Mouse (Mus musculus) liver, embryonic 15.5 days (tissue): ENCODE results near the gene Synm. TPM values are rescaled to one million over a fixed set of nuclear protein-coding genes. Genes with fewer than 3 reads are reported as not detected.

Experiments used
- ATAC-seq: fragments of 200-750 bp; cut with Nextera tagmentation; 2 replicates; pipeline ENCODE4 v1.8.0; 2017; ENCODE audit warnings: moderate number of reproducible peaks, mild to moderate bottlenecking, moderate library complexity; ENCODE audit not compliant: insufficient read depth
- H3K27ac ChIP-seq: fragments of 300-500 bp; sonication (generic); replicated peaks from 2 replicates; pipeline ENCODE4 v1.5.1; 2015; ENCODE audit warnings: mild to moderate bottlenecking, inconsistent platforms
- H3K27me3 ChIP-seq: fragments of 300-500 bp; sonication (generic); 2 replicates; pipeline ENCODE4 v1.6.1; 2015; ENCODE audit warnings: mild to moderate bottlenecking, inconsistent platforms
- H3K36me3 ChIP-seq: fragments of 300-500 bp; sonication (generic); replicated peaks from 2 replicates; pipeline ENCODE4 v1.6.1; 2015; ENCODE audit warnings: moderate library complexity, mild to moderate bottlenecking, inconsistent platforms
- H3K4me1 ChIP-seq: fragments of 300-500 bp; sonication (generic); replicated peaks from 2 replicates; pipeline ENCODE4 v1.6.1; 2015; ENCODE audit warnings: inconsistent platforms
- H3K4me2 ChIP-seq: fragments of 300-500 bp; sonication (generic); 2 replicates; pipeline ENCODE4 v1.6.1; 2015; ENCODE audit warnings: moderate library complexity, mild to moderate bottlenecking, inconsistent platforms
- H3K4me3 ChIP-seq: fragments of 300-500 bp; sonication (generic); replicated peaks from 2 replicates; pipeline ENCODE4 v1.5.1; 2015; ENCODE audit warnings: mild to moderate bottlenecking, inconsistent platforms
- H3K9ac ChIP-seq: fragments of 300-500 bp; sonication (generic); 2 replicates; pipeline ENCODE4 v1.6.1; 2015; ENCODE audit warnings: moderate library complexity, mild to moderate bottlenecking, inconsistent platforms
- H3K9me3 ChIP-seq: fragments of 300-500 bp; sonication (generic); replicated peaks from 2 replicates; pipeline ENCODE4 v1.6.1; 2016; ENCODE audit warnings: inconsistent platforms
- WGBS: fragments of 180-500 bp; shearing (Covaris S2); methylation state at CpG from one replicate; pipeline ENCODE4 v1.1.7; 2015; ENCODE audit warnings: mixed read lengths; ENCODE audit not compliant: insufficient replicate concordance; 5-methylcytosine and 5-hydroxymethylcytosine counted together
- polyA plus RNA-seq: library from polyadenylated mRNA; unstranded; fragments of >200 nt; fragmentation: Nextera tagmentation; extraction: Ambion mirVana; gene quantifications from 2 replicates; pipeline ENCODE4 v1.2.1, GENCODE M21; 2015

Synm gene
- 0.13 and 0.20 TPM in 2 replicates for polyA plus RNA-seq

DNA sequence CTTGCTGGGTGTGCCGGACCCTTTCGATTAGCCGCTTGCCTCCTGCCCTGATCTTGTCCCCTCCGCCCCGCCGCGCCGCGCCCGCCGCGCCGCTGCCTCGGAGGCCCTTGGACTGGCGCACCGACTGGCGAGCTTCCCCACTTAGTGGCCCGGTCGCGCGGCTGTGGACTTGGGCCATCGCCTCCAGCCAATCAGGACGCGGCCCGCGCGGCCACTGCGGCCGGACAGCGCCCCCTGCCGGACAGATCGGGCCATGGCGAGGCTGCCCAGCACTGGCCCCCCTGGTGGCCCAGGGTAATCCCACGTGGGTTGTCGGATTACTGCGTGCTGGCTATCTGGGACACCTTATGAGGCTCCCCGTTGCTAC lies at the start of gene Synm:
Gene Synm, minus strand, starts transcription at position 114 of the 367 bp plus-strand sequence.
- peaks cover 70% of the 10 kb centered on the region for H3K27me3 ChIP-seq
- peak; percentile 79 for ATAC-seq
- peaks cover 15% of the 10 kb centered on the region for H3K4me1 ChIP-seq
- WGBS: under 1% methylated on average over 37 of the region's 37 CpGs
- peak within 1 kb of the TSS; percentile 50 for H3K4me3 ChIP-seq
- H3K9me3 ChIP-seq: no peaks in the 10 kb centered on the region
- H3K9ac ChIP-seq: no peak within 1 kb of the TSS
- peak within 1 kb of the TSS; percentile 77 for H3K4me2 ChIP-seq
- H3K36me3 ChIP-seq: no peaks in the 10 kb centered on the region
- no peak within 1 kb of the TSS for H3K27ac ChIP-seq

DNA sequence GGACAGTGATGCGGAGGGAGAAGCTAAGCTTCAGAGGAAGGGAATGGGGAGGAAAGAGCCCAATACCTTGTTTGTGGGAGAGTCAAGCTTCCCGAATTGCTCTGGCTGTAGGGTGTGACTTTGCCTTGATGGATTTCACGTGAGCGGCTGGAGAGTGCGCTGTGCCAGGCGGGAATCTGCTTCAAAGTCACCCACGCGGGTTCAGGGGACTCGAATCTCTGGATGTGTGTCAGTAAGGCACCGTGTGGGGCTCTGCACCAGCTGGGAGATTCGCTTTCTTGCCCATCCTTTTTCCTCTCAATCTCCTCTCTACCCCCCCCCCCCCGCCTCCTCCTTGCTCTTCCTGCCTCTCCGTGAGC lies 44.3 kb upstream of the Synm start:
- Histone ChIP-seq H3K9me3 (no peaks in the 10 kb centered on the region), H3K27ac (no peak overlapping the region), H3K36me3 (no peaks in the 10 kb centered on the region), H3K4me3 (peak overlapping the region; percentile 20; the same call in 1 of the 2 replicates), H3K9ac (no peak overlapping the region), H3K27me3 (peaks cover 18% of the 10 kb centered on the region), H3K4me2 (peak overlapping the region; percentile 56), H3K4me1 (0 out of 2 replicates have a peak, but pooled peaks cover 7% of the 10 kb centered on the region)
- 16% methylated on average over 13 of the region's 13 CpGs for WGBS
- ATAC-seq: no peak

DNA sequence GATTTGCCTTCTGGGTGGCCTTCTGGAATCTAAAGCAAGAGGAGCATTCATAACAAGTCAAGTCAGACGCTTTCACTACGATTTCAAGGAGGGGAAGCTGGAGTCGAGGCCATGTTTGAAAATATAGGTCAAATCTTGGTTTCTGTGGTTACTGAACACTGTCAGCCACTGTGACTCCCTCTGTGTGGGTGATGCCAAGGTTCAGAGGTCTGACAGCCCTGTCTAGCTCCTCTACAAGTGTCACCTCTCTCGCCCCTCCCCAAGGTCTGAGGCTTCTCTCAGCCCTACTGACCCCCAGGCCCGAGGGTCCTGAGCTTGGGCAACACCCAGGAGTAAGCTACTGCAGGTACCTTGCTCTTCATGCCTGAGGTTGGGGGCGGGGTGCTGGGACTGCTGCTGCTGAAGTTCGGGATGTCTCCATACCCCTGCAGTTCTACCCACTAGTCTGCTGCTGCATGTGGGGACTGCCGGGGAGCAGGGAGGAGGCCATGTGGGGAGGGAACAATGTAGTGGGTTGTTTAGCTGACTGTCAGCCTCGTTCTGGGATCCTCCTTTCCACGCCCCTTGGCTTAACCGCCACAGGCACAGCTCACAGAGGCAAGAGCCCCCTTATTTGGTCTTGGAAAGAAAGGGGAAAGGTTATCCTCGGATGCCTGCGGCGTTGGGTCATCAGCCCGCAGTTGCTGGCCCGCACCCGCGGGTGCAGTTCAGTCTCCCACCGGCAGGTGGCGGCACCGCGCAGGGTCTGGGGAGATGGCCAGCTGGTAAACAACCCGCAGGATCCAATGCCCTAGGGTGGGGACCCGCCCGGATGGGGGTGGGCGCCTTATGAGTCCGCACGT lies 43.7 kb upstream of the Synm start:
- peaks cover 18% of the 10 kb centered on the region for H3K27me3 ChIP-seq
- 0 out of 2 replicates have a peak, but pooled peaks have one; percentile 40 for ATAC-seq
- H3K9ac ChIP-seq: no peak overlapping the region
- 0 out of 2 replicates have a peak, but pooled peaks cover 7% of the 10 kb centered on the region for H3K4me1 ChIP-seq
- H3K4me2 ChIP-seq: peak overlapping the region; percentile 56
- 8% methylated on average over 28 of the region's 28 CpGs for WGBS
- H3K4me3 ChIP-seq: peak overlapping the region; percentile 20; the same call in 1 of the 2 replicates
- no peaks in the 10 kb centered on the region for H3K36me3 ChIP-seq
- H3K27ac ChIP-seq: no peak overlapping the region
- H3K9me3 ChIP-seq: no peaks in the 10 kb centered on the region

DNA sequence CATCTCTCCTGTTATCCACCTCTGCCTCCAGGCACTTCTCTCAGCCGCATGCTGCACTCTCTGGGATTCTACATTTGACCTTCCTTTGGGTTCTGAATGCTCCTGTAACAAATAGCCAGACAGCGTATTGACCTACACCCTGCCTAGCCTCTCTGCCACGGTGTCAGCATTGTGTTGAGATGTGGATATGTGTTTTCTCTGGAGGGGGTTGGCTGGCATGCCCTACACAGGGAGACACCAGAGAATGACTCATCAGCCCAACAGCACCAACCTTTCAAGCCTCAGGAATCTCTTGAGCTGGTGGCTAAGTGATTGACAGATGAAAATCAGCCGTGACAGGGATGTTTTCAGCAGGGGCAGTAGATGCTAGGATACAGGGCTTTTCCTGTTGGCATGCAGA lies 41.5 kb upstream of the Synm start:
- Histone ChIP-seq H3K9ac (no peak overlapping the region), H3K27ac (no peak overlapping the region), H3K9me3 (no peaks in the 10 kb centered on the region), H3K4me1 (0 out of 2 replicates have a peak, but pooled peaks cover 7% of the 10 kb centered on the region), H3K36me3 (no peaks in the 10 kb centered on the region), H3K4me2 (no peak overlapping the region), H3K27me3 (peaks cover 18% of the 10 kb centered on the region), H3K4me3 (no peak overlapping the region)
- 57% methylated on average over 4 of the region's 4 CpGs for WGBS
- no peak for ATAC-seq

DNA sequence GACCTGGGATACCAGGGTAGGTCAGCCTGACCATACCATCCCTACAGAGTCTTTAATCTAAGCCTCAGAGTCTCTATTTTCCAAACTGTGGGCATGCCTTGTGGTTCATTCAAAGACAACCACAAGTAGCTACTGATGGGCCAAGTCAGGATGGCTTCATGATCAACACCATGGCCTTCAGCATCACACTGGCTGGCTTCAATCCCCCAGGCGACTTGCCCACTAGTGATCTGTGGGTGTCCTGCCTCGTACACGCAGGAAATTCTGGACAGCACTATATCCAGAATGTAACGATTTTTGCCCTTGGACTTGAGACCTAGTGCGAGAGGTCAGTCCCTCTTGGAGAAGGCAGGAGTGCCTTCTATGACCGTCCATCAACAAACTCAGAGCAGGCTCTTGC lies 41.0 kb upstream of the Synm start:
- Histone ChIP-seq H3K4me3 (no peak overlapping the region), H3K9me3 (no peaks in the 10 kb centered on the region), H3K36me3 (no peaks in the 10 kb centered on the region), H3K4me1 (0 out of 2 replicates have a peak, but pooled peaks cover 7% of the 10 kb centered on the region), H3K9ac (no peak overlapping the region), H3K4me2 (no peak overlapping the region), H3K27ac (no peak overlapping the region), H3K27me3 (peaks cover 17% of the 10 kb centered on the region)
- 60% methylated on average over 6 of the region's 6 CpGs for WGBS
- ATAC-seq: no peak

DNA sequence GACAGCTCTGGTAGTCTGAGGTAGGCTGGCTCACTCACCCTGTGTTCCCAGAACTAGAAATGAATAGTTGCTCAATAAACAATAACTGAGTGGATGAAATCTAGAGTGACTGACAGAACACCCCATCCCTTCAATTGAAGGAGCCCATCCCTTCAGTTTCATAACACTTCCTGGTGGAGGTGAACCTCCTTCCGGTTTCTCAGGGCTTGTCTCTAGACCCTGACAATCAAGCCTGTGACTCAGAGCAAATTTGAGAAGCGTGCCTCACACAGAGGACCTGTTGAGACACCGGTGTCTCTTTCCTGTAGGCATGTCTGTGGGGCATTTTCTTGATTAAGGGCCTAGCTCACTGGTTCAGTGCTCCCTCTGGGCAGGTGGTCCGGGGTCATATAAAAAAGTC lies 38.9 kb upstream of the Synm start:
- H3K36me3 ChIP-seq: no peaks in the 10 kb centered on the region
- WGBS: 48% methylated on average over 4 of the region's 4 CpGs
- H3K27ac ChIP-seq: no peak overlapping the region
- no peak overlapping the region for H3K4me2 ChIP-seq
- H3K4me1 ChIP-seq: 0 out of 2 replicates have a peak, but pooled peaks cover 3% of the 10 kb centered on the region
- ATAC-seq: no peak
- H3K9me3 ChIP-seq: no peaks in the 10 kb centered on the region
- no peaks in the 10 kb centered on the region; the same call in none of the 2 replicates for H3K27me3 ChIP-seq
- H3K9ac ChIP-seq: no peak overlapping the region
- H3K4me3 ChIP-seq: no peak overlapping the region

DNA sequence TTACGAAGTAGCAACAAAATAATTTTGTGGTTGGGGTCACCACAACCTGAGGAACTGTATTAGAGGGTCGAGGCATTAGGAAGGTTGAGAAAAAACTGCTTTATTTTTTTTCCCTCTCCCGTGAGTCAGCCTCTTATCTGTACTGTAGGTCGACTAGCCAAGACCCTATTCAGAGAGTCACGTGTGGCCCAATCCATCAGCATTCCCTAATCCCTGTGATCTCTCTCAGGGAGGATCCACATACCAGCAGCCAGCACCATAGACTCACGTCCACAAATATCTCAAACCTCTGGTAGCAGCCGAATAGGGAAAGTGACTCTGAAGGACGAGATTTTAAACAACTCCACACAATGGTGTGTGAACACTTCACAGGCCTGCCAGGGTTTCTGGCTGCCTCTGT lies 37.5 kb upstream of the Synm start:
- Histone ChIP-seq H3K4me2 (no peak overlapping the region), H3K36me3 (no peaks in the 10 kb centered on the region), H3K9me3 (no peaks in the 10 kb centered on the region), H3K27me3 (no peaks in the 10 kb centered on the region; the same call in none of the 2 replicates), H3K9ac (no peak overlapping the region), H3K27ac (no peak overlapping the region), H3K4me3 (no peak overlapping the region), H3K4me1 (no peaks in the 10 kb centered on the region)
- 40% methylated on average over 8 of the region's 8 CpGs for WGBS
- ATAC-seq: no peak

DNA sequence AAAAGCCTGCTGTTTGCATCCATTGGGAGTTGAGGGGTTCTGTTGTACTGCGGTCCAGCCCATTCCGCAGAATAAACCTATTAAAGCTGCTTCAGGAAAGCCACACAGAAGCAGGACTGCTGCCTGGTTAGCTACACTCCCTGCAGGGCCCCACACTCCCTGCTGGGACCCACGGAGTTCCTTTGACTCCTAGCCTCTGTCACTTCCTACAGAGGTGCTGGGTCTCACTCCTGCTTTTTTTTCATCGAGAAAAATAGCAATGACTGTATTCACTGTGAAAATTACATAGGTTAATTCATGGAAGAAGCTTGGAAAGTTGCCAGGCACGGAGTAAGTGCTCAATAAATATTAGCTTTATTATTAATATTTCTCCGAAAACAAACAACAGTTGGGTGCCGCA lies 33.9 kb upstream of the Synm start:
- no peak overlapping the region for H3K4me3 ChIP-seq
- peaks cover 10% of the 10 kb centered on the region for H3K27me3 ChIP-seq
- H3K36me3 ChIP-seq: no peaks in the 10 kb centered on the region
- no peak overlapping the region for H3K9ac ChIP-seq
- H3K4me2 ChIP-seq: no peak overlapping the region
- no peak overlapping the region for H3K27ac ChIP-seq
- WGBS: 59% methylated on average over 7 of the region's 7 CpGs
- H3K9me3 ChIP-seq: no peaks in the 10 kb centered on the region
- 0 out of 2 replicates have a peak, but pooled peaks cover 2% of the 10 kb centered on the region for H3K4me1 ChIP-seq
- ATAC-seq: no peak

DNA sequence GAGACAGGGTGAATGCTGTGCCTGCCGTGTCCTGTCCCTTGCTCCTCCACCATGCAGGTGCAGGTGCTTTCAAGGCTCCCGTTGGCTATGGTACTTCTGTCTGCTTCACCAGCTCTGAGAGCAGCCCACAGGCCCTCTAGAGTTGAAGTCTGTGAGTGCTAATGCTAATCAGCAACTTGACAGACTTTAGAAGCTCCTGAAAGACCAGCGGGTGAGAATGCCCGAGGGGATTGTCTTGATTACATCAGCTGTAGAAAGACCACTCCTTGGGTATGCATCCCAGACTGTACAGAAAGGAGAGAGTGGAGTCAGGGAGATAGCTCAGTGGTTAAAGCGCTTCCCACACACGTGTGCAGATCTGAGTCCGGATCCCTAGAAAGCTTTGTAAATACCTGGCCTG lies 31.7 kb upstream of the Synm start:
- Histone ChIP-seq H3K27ac (no peak overlapping the region), H3K36me3 (no peaks in the 10 kb centered on the region), H3K9me3 (no peaks in the 10 kb centered on the region), H3K27me3 (peaks cover 10% of the 10 kb centered on the region), H3K9ac (no peak overlapping the region), H3K4me1 (0 out of 2 replicates have a peak, but pooled peaks cover 2% of the 10 kb centered on the region), H3K4me2 (no peak overlapping the region), H3K4me3 (no peak overlapping the region)
- no peak for ATAC-seq
- WGBS: 45% methylated on average over 7 of the region's 7 CpGs

DNA sequence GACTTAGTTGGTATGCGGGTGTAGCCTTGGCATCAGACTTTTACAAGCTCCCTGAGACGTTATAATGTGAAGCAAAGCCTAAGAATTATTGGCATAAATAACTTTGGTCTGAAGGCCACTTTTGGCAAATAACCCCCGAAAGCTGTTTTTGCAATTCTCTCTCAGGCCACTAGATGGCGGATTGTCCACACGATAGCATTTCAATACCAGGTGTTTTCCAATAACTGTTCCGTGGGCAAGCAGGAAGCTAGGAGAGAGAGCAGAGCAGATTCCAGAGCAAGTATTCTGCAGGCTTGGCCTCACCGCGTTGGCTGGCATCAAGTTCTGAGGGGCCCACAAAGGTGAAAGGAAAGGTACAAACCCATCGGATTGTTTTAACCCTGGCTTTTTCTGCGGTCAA lies 29.2 kb upstream of the Synm start:
- no peaks in the 10 kb centered on the region for H3K36me3 ChIP-seq
- no peaks in the 10 kb centered on the region for H3K9me3 ChIP-seq
- no peak overlapping the region for H3K4me3 ChIP-seq
- no peak for ATAC-seq
- 0 out of 2 replicates have a peak, but pooled peaks cover 2% of the 10 kb centered on the region for H3K4me1 ChIP-seq
- WGBS: 16% methylated on average over 10 of the region's 10 CpGs
- H3K27me3 ChIP-seq: peaks cover 10% of the 10 kb centered on the region; the same call in 1 of the 2 replicates
- no peak overlapping the region for H3K9ac ChIP-seq
- no peak overlapping the region for H3K4me2 ChIP-seq
- no peak overlapping the region for H3K27ac ChIP-seq

DNA sequence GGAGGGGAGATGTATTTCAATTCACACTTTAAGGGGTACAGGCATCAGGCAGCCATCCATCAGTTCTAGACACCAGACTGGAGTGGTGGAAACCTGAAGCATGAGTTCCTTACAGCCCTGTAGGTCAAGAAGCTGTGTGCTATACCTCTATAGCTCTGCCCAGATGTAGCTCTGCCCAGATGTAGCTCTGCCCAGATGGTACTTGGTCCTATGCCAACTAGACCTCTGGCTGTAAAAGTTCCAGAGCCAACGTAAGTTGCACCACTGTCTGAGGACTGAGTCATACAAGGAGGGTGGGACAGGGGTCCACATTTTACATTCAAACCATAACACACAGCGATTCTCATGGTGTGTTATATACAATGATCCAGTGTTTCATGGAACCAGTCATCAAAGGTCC lies 28.3 kb upstream of the Synm start:
- Histone ChIP-seq H3K9ac (no peak overlapping the region), H3K27ac (no peak overlapping the region), H3K36me3 (no peaks in the 10 kb centered on the region), H3K4me2 (no peak overlapping the region), H3K9me3 (no peaks in the 10 kb centered on the region), H3K4me1 (0 out of 2 replicates have a peak, but pooled peaks cover 2% of the 10 kb centered on the region), H3K4me3 (no peak overlapping the region), H3K27me3 (peaks cover 10% of the 10 kb centered on the region; the same call in 1 of the 2 replicates)
- no peak for ATAC-seq
- WGBS: 58% methylated on average over 2 of the region's 2 CpGs
